Mouse (Mus musculus): ENCODE measurements around the gene Gprin3. TPM values are rescaled to one million over a fixed set of nuclear protein-coding genes. Genes with fewer than 3 reads are reported as not detected.
"Not testable (repeated sequence)": the region's sequence is repeated elsewhere in the genome, so short reads cannot be mapped to it uniquely, and the experiment has no call there.

Gene Gprin3
- polyA plus RNA-seq, 1 experiment from 2014 or later = 2.8 TPM

GRCm38 (mm10) chr6:59311241-59311640 lies 114.9 kb downstream of the Gprin3 start:
- H3K27ac ChIP-seq (ENCODE audit: low read length) = no peak overlapping the region
- H3K9ac ChIP-seq (ENCODE audit: low read length) = no peak overlapping the region
- ATAC-seq (replicated peaks; ENCODE audit: extremely low read depth, insufficient read depth, low FRiP score) = no peak
- 89% methylated on average over 2 of the region's 2 CpGs for WGBS
- no peak overlapping the region for H3K4me2 ChIP-seq (ENCODE audit: low read depth, low read length)
- 0 out of 2 replicates have a peak, but pooled peaks cover 3% of the 10 kb centered on the region for H3K4me1 ChIP-seq (ENCODE audit: control insufficient read depth, insufficient read depth, low read length)
- H3K4me3 ChIP-seq (ENCODE audit: low read length) = no peak overlapping the region
- H3K36me3 ChIP-seq (ENCODE audit: control insufficient read depth, insufficient read depth) = no peaks in the 10 kb centered on the region
- H3K27me3 ChIP-seq (ENCODE audit: control insufficient read depth, insufficient read depth, low read length) = no peaks in the 10 kb centered on the region
- H3K9me3 ChIP-seq (replicated peaks; ENCODE audit: control insufficient read depth, low read length) = no peaks in the 10 kb centered on the region

DNA sequence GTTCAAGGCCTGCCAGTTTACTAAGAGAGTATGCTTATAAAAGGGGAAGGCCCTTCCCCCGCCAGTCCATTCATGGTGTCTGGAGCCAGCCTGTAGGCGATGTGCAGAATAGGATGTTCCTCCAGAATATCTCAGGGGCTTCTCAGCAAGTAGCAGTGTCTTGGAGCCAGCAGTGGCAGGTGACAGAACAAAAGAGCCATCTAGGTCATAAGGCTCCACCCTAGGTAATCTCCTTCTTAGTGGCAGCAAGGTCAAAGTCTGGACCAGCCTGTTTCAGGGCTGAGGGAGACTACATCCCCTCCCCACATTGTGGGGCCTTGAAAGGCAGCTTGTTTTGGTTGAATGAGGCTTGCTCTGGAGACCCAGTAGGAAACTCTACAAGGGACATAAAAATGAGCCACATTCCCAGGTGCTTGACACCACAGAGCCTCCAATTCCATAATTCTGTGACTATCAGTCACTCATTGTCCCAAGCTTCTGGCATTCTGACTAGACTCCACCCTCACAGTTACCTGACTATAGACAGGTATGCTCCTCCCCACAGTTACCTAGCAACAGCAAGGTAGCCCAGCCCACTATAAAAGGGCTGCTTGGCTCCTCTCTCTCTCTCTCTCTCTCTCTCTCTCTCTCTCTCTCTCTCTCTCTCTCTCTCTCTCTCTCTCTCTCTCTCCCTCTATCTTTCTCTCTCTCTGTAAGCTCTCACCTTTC lies 121.7 kb downstream of the Gprin3 start:
- not testable (repeated sequence) for H3K4me3 ChIP-seq (ENCODE audit: low read length); ATAC-seq (replicated peaks; ENCODE audit: extremely low read depth, insufficient read depth, low FRiP score); H3K4me1 ChIP-seq (ENCODE audit: control insufficient read depth, insufficient read depth, low read length); H3K4me2 ChIP-seq (ENCODE audit: low read depth, low read length); H3K27ac ChIP-seq (ENCODE audit: low read length); H3K9ac ChIP-seq (ENCODE audit: low read length); H3K36me3 ChIP-seq (ENCODE audit: control insufficient read depth, insufficient read depth); H3K27me3 ChIP-seq (ENCODE audit: control insufficient read depth, insufficient read depth, low read length); H3K9me3 ChIP-seq (replicated peaks; ENCODE audit: control insufficient read depth, low read length)
- WGBS = 80% methylated on average over 2 of the region's 2 CpGs

- WGBS = 42% methylated on average over 1 of the region's 1 CpGs
- no peak for ATAC-seq (replicated peaks; ENCODE audit: extremely low read depth, insufficient read depth, low FRiP score)
- no peaks in the 10 kb centered on the region for H3K36me3 ChIP-seq (ENCODE audit: control insufficient read depth, insufficient read depth)
- H3K4me3 ChIP-seq (ENCODE audit: low read length) = no peak overlapping the region
- H3K27me3 ChIP-seq (ENCODE audit: control insufficient read depth, insufficient read depth, low read length) = no peaks in the 10 kb centered on the region
- H3K4me2 ChIP-seq (ENCODE audit: low read depth, low read length) = no peak overlapping the region
- H3K9ac ChIP-seq (ENCODE audit: low read length) = no peak overlapping the region
- H3K9me3 ChIP-seq (replicated peaks; ENCODE audit: control insufficient read depth, low read length) = no peaks in the 10 kb centered on the region
- no peaks in the 10 kb centered on the region for H3K4me1 ChIP-seq (ENCODE audit: control insufficient read depth, insufficient read depth, low read length)
- H3K27ac ChIP-seq (ENCODE audit: low read length) = no peak overlapping the region
These were observed 123.1 kb downstream of the Gprin3 start for GRCm38 (mm10) chr6:59303031-59303430.

Other genes starting within 250 kb of the Gprin3 start
- 11.1 and 12.0 TPM in 2 replicates for gene Tigd2, start 217.4 kb downstream of the Gprin3 start, polyA plus RNA-seq (2015; fragmentation: Nextera tagmentation; extraction: Ambion mirVana)

Measured in heart, embryonic 16.5 days (tissue).